Mouse (Mus musculus): Measurements from ENCODE around the gene Zfp27.

GRCm38 (mm10) chr7:29907206-29907605 lies 834 bp upstream of the Zfp27 start:
- TF ChIP-seq CTCF (IDR thresholded peaks at IDR 0.05; ENCODE audit: low read depth) (no peak), EP300 (IDR thresholded peaks at IDR 0.05; ENCODE audit: low read depth) (no peak)

All from heart, postnatal 0 days (tissue).